Mouse (Mus musculus) spleen, adult 2 months (tissue): ENCODE data around the gene Gm49776.

ENCODE experiments used
- CTCF ChIP-seq: fragments of 200-500 bp; IDR thresholded peaks from 2 replicates; pipeline ENCODE4 v1.5.1; 2011; ENCODE audit warnings: mild to moderate bottlenecking, inconsistent platforms; ENCODE audit not compliant: insufficient read depth, insufficient read length, insufficient replicate concordance; ENCODE audit errors: extremely low read depth
- POLR2A ChIP-seq: fragments of 200-500 bp; IDR thresholded peaks from 2 replicates; pipeline ENCODE4 v1.6.1; 2011; ENCODE audit warnings: low read depth, low read length, inconsistent platforms

DNA sequence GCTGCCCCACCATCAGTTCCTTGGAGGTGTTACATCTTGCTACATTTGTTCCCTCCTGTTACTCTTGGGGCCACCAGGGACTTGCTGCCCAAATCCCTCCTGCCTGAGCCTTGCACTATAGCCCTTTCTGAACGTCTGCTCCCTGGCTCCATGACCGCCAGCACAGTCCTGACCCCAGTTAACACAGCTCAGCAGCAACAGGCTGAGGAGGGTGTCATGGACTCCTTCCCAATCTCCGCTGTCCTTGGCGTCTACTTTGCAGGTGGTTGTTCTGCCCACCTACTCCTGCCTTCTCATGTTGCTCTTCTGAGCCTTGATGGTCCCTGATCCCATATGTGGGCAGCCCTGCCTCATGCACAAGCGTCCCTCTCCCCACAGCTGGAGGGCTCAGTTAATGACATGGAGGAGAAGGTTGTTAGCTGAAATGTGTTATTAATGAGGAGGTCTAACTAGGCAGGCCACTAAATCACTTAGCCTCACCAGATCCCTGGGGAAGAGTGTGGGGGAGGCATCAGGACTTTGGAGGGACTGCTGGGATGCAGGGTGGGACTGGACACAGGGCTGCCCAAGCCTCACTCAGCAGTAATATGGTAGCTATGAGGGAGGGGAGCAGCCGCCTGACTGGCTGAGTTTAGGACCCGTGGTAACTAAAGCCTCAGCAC, 54.6 kb downstream of the Gm49776 start:
- TF ChIP-seq CTCF (no peak), POLR2A (no peak)
